Mouse (Mus musculus): ENCODE results near the gene Ttyh3.

GRCm38 (mm10) chr5:140596426-140596825 is 52.4 kb downstream of the Ttyh3 start:
- TF ChIP-seq POLR2A (IDR thresholded peaks at IDR 0.05; ENCODE audit: borderline replicate concordance, extremely low read depth, insufficient read depth, insufficient read length, poor library complexity, severe bottlenecking) (no peak), CTCF (IDR thresholded peaks at IDR 0.05; ENCODE audit: borderline replicate concordance, extremely low read depth, insufficient read depth, insufficient read length) (no peak)

All from brain, embryonic 14.5 days (tissue).